Mouse (Mus musculus): ENCODE measurements around the gene Chst10.

DNA sequence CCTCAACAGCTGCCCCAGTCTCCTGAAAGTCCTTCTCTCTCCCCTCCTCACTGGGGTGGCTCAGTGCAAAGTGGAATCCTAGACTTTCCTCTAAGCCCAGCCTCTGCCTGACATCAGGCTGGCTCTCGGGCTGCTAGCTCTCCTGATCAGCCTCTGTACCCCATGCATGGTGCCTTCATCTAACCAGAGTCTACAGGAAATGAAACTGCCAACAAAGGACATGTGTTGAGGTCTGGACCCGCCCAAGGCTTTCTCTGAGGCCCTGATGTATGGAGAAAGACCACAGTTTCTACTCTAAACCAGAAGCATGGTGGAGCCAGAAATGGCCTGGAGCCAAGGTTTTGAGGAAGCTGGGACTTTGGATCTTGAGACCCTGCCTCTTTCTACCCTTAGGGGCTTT is 12.0 kb downstream of the Chst10 start:
- TF ChIP-seq EP300 (IDR thresholded peaks at IDR 0.05; ENCODE audit: low read depth), result no peak
- TF ChIP-seq CTCF (IDR thresholded peaks at IDR 0.05; ENCODE audit: low read depth), result no peak

All from heart, postnatal 0 days (tissue).